Mouse (Mus musculus) inflammation-experienced regulatory T-cells, adult 16 weeks (primary cell): ENCODE measurements around the gene Dnhd1. TPM values are rescaled to one million over a fixed set of nuclear protein-coding genes. Genes with fewer than 3 reads are reported as not detected.

Source experiments
- polyA plus RNA-seq: library from polyadenylated mRNA; unstranded; fragments of 100-300 nt; shearing (Covaris generic); gene quantifications from one replicate; pipeline ENCODE4 v1.2.1, GENCODE M21; 2017

Gene Dnhd1
- 2.4 TPM for polyA plus RNA-seq

GRCm38 (mm10) chr7:105650639-105651435 is at the start of gene Dnhd1:
Dnhd1 (plus strand) TSS chr7:105650827.

GRCm38 (mm10) chr7:105633127-105633800 is 17.4 kb upstream of the Dnhd1 start, which contains the start of gene Trim3:
Trim3 (minus strand) TSS chr7:105633571.

GRCm38 (mm10) chr7:105639756-105640155 is 10.9 kb upstream of the Dnhd1 start, which contains the start of gene Timm10b:
Timm10b (plus strand) TSS chr7:105640056.

GRCm38 (mm10) chr7:105640233-105640893 is 10.3 kb upstream of the Dnhd1 start, which contains the start of the genes Arfip2 and Gm45799:
Arfip2 (minus strand) TSS chr7:105640416.
Gm45799 (plus strand) TSS chr7:105640552.

GRCm38 (mm10) chr7:105736264-105736901 is 85.8 kb downstream of the Dnhd1 start, which contains the start of gene Ilk:
Ilk (plus strand) TSS chr7:105736592.

GRCm38 (mm10) chr7:105736911-105737521 is 86.4 kb downstream of the Dnhd1 start, which contains the start of gene Rrp8:
Rrp8 (minus strand) TSS chr7:105737385.

GRCm38 (mm10) chr7:105743926-105744590 is 93.4 kb downstream of the Dnhd1 start, which contains the start of gene Taf10:
Taf10 (minus strand) TSS chr7:105744361.

GRCm38 (mm10) chr7:105751491-105752433 is 101.1 kb downstream of the Dnhd1 start, which contains the start of gene Tpp1:
Tpp1 (minus strand) TSS chr7:105752235.

Other genes starting within 250 kb of the Dnhd1 start
- not detected for gene Cnga4, start 246.3 kb upstream of the Dnhd1 start, polyA plus RNA-seq
- not detected for gene Cckbr, start 225.1 kb upstream of the Dnhd1 start, polyA plus RNA-seq
- not detected for gene Cavin3, start 168.5 kb upstream of the Dnhd1 start, polyA plus RNA-seq
- 46.6 TPM for gene Smpd1, start 96.5 kb upstream of the Dnhd1 start, polyA plus RNA-seq
- 11.6 TPM for gene Apbb1, start 69.2 kb upstream of the Dnhd1 start, polyA plus RNA-seq
- gene Hpx, start 50.7 kb upstream of the Dnhd1 start, polyA plus RNA-seq, result not detected
- gene Trim3, start 17.3 kb upstream of the Dnhd1 start, polyA plus RNA-seq, result 2.1 TPM
- 209 TPM for gene Timm10b, start 10.8 kb upstream of the Dnhd1 start, polyA plus RNA-seq
- 25.8 TPM for gene Arfip2, start 10.4 kb upstream of the Dnhd1 start, polyA plus RNA-seq
- gene Gm45799, start 10.3 kb upstream of the Dnhd1 start, polyA plus RNA-seq, result 8.0 TPM
- gene Ilk, start 85.8 kb downstream of the Dnhd1 start, polyA plus RNA-seq, result 230 TPM
- gene Rrp8, start 86.6 kb downstream of the Dnhd1 start, polyA plus RNA-seq, result 40.5 TPM
- 20.5 TPM for gene Taf10, start 93.5 kb downstream of the Dnhd1 start, polyA plus RNA-seq
- gene Tpp1, start 101.4 kb downstream of the Dnhd1 start, polyA plus RNA-seq, result 138 TPM
- not detected for gene Dchs1, start 136.8 kb downstream of the Dnhd1 start, polyA plus RNA-seq
- 145 TPM for gene Mrpl17, start 160.3 kb downstream of the Dnhd1 start, polyA plus RNA-seq